Mouse (Mus musculus): Measurements from ENCODE around the gene Tctn1. TPM values are rescaled to one million over a fixed set of nuclear protein-coding genes. Genes with fewer than 3 reads are reported as not detected.
"Not testable (repeated sequence)": the region's sequence is repeated elsewhere in the genome, so short reads cannot be mapped to it uniquely, and the experiment has no call there.

Gene Tctn1
- total RNA-seq, 2 experiments from 2014 or later: 10.3 to 14.6 TPM

- no peak for DNase-seq (ENCODE audit: low spot score in 2 of 2)
Observed at GRCm38 (mm10) chr5:122224291-122224690, 40.0 kb downstream of the Tctn1 start.

- DNase-seq (ENCODE audit: low spot score in 2 of 2): no peak
Observed at GRCm38 (mm10) chr5:122221085-122221484, 43.2 kb downstream of the Tctn1 start.

GRCm38 (mm10) chr5:122219655-122220629, 44.3 kb downstream of the Tctn1 start:
- no peak for DNase-seq (ENCODE audit: low spot score in 2 of 2)

- DNase-seq (ENCODE audit: low spot score in 2 of 2): no peak
Observed at GRCm38 (mm10) chr5:122218928-122219327, 45.3 kb downstream of the Tctn1 start.

DNA sequence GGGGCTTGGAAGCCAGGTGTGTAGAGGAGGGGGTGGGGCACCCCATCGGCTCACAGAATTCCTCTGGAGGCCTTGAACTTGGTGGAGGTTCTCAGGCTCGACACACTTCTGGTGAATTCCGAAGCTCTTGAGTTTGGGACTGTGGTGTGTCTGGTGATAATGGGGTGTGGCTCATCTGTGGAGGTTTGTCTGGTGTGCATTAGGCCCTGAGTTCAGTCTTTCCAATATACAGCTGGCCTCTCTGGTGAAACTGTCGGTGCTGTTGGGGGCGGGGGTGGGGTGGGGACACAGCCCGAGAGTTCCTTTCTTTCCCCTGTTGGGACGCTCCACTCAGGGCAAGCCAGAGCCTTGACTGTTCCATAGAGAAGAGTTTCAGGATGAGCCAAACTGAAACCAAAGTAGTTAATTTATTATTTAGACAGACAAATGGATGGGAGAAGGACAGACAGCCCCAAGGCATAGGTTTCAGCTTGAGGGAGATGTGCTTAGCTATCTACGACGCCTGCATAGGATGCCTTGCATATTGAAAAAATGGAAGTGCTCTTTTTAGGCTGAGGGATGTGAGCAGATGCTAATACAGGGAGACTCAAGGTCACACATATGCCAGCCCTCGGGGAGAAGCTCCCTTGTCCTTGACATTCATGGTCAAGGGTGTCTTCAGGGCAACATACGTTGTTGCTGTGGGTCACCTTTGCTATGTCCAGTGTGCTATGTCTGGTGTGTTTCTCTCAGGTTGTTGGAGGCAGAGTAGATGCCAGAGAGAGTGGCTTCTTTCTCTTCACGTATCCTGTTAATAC, 46.0 kb downstream of the Tctn1 start:
- DNase-seq (ENCODE audit: low spot score in 2 of 2): no peak

DNA sequence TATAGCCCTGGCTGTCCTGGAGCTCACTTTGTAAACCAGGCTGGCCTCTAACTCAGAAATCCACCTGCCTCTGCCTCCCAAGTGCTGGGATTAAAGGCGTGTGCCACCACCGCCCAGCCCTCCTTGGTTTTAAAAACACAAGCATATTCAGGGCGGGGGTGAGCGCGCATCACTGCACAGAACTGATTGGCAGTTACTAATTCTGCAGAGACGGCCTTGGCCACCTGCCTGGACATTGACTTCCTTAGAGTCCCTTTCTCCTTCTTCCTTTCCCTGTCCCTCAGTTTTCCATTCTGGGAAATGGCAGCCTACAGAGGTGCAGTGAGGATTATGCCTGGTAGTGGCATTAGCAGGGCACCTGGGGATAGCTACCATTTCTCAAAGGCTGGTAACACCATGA, 46.6 kb downstream of the Tctn1 start:
- DNase-seq (ENCODE audit: low spot score in 2 of 2): no peak

- DNase-seq (ENCODE audit: low spot score in 2 of 2): no peak
Observed at GRCm38 (mm10) chr5:122213861-122214260, 50.4 kb downstream of the Tctn1 start.

GRCm38 (mm10) chr5:122212820-122213219, 51.4 kb downstream of the Tctn1 start:
- DNase-seq (ENCODE audit: low spot score in 2 of 2): not testable (repeated sequence)

DNA sequence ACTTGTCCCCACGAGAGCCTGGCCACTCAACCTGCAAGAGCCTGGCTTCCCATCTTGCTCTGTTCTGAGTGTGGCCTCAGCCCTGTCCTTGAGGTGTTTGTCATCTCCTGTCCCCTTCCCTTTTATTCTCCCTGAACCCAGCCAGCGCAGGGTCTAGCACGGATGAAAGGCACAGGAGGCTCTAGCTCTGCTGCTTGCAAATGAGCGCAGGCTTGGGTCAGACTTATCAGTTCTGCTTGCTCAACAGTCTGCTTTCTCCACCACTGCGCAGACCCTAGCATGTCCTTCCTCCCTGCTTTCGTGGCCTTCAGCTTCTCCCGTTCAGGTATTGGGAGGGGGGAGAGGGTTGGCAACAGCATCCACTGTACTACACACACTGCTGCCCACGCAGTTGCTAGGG, 52.1 kb downstream of the Tctn1 start:
- no peak for DNase-seq (ENCODE audit: low spot score in 2 of 2)

- DNase-seq (ENCODE audit: low spot score in 2 of 2): no peak
Observed at GRCm38 (mm10) chr5:122210890-122211289, 53.4 kb downstream of the Tctn1 start.

GRCm38 (mm10) chr5:122209591-122210368, 54.5 kb downstream of the Tctn1 start:
- DNase-seq (ENCODE audit: low spot score in 2 of 2): no peak

- no peak for DNase-seq (ENCODE audit: low spot score in 2 of 2)
Observed at GRCm38 (mm10) chr5:122208909-122209308, 55.4 kb downstream of the Tctn1 start.

DNA sequence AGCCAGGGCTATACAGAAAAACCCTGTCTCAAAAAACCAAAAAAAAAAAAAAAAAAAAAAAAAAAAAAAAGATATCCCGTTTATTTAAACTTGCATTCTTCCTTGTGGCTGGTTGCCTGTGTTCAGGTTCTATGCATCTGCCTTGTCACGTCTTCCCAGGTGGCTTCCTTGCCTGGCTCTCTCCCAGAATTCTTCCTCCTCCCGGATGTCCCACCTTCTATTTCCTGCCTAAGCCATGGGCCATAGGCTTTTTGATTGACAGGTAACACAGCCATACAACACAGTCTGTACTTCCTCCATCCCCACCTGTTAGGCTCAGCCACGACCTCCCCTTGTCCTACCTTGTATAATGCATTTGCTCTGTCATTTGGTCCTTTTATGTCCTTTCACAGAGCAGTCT, 57.8 kb downstream of the Tctn1 start, which contains the start of gene Hvcn1:
TSS of gene Hvcn1 (plus strand) at position 330 of the 400 bp plus-strand sequence.
- DNase-seq (ENCODE audit: low spot score in 2 of 2): no peak

GRCm38 (mm10) chr5:122204180-122204579, 60.1 kb downstream of the Tctn1 start:
- DNase-seq (ENCODE audit: low spot score in 2 of 2): no peak

DNA sequence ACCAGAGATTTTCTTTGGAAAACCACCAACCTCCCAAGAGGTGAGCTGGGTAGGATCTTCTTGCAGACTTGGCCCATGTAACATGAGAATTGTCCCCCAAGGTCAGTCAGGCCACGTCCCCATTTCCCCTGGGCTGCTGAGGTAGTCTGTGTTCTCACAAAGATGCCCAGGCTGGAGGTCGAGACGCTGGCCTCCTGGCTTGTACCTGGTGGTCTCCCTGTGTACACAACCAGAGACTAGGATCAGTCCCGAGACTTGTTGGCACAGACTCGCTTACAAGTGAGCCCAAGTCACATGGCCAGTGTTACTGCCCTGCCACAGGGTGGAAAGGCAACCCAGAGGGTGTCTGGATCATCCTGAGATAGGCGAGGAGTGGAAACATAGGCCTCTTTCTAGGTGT, 62.4 kb downstream of the Tctn1 start:
- DNase-seq (ENCODE audit: low spot score in 2 of 2): no peak

DNA sequence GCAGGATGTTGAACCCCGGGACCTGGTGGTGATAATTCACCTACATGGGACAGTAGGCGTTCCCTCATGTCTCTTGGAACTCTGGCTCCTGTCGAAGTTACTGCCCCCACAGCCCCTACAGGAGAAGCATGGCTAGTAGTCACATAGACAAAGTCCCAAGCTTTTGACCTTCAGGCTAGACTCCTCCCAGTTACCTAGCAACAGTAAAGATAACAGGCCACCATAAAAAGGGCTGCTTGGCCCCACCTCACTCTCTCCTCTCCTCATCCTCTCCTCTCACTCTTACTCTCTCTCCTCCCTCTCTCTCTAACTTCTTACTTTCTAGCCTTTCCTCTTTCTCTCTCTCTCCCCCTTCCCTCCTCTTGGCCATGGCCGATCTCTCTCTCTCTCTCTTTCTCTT, 63.4 kb downstream of the Tctn1 start:
- DNase-seq (ENCODE audit: low spot score in 2 of 2): no peak

- DNase-seq (ENCODE audit: low spot score in 2 of 2): no peak
Observed at GRCm38 (mm10) chr5:122192347-122192746, 71.9 kb downstream of the Tctn1 start.

DNA sequence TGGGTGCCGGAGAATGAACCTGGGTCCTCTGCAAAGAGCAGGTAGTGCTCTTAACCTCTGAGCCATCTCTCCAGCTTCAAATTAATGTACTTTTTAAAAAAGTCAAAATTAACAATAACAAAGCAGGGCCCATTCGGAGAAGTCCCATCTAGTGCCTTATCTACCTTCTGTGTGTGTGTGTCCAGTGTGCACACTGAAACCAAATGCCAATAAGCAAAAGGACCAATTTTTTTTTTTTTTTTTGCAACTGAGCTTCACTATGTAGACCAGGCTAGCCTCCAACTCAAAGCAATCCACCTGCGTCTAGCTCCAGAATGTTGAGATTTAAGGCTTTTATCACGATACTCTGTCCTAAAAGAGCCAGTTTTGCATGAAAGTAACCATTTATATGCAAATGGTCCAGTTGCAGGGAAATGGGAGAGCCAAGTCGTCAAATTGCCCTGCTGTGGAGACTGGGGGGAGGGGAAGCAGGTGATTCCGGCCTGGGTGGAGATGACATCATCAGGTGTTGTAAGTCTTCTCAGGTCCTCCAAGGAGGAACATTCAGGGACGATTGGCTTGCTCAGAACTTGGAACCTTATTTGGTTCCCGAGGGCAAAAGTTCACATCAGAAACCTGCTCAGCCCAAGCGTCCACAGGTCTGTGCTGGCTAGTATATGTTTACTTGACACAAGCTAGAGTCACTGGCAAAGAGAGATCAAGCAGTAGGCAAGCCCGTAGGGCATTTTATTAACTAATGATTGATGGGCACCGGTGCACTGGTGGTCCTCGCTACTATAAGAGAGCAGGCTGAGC, 72.8 kb downstream of the Tctn1 start:
- no peak for DNase-seq (ENCODE audit: low spot score in 2 of 2)

GRCm38 (mm10) chr5:122190465-122190864, 73.8 kb downstream of the Tctn1 start:
- no peak for DNase-seq (ENCODE audit: low spot score in 2 of 2)

DNA sequence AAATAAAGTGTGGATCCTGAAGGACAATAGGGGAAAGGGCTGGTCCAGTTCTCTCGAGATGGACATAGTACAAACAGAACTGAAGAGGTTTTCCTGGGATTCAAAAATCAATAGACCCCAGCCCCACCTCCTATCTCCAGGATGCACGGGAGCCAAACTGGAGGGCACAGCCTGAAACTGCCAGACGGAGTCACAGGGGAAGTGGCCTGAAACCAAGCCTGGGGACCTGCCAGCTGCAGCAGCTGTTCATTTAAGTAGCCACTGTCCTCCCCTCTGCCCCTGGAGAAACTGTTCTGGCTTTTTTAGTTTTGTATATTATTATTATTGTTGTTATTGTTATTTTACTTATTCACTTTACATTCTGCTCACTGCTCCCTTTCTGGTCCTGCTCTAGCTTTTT, 75.1 kb downstream of the Tctn1 start:
- no peak for DNase-seq (ENCODE audit: low spot score in 2 of 2)

Data from left cerebral cortex, adult 18-20 months (tissue).